Mouse (Mus musculus) E14TG2a.4 (cell line): ENCODE results near the gene Rai14.

Source experiments
- CTCF ChIP-seq: conservative IDR thresholded peaks from 2 replicates; pipeline ENCODE4 v1.5.1; 2014; ENCODE audit warnings: low read length
- NANOG ChIP-seq: IDR thresholded peaks from 2 replicates; pipeline ENCODE4 v1.6.1; 2014; ENCODE audit warnings: borderline replicate concordance, low read length, mixed read lengths
- POU5F1 ChIP-seq: IDR thresholded peaks from 2 replicates; pipeline ENCODE4 v1.6.1; 2014; ENCODE audit warnings: low read length, borderline replicate concordance

DNA sequence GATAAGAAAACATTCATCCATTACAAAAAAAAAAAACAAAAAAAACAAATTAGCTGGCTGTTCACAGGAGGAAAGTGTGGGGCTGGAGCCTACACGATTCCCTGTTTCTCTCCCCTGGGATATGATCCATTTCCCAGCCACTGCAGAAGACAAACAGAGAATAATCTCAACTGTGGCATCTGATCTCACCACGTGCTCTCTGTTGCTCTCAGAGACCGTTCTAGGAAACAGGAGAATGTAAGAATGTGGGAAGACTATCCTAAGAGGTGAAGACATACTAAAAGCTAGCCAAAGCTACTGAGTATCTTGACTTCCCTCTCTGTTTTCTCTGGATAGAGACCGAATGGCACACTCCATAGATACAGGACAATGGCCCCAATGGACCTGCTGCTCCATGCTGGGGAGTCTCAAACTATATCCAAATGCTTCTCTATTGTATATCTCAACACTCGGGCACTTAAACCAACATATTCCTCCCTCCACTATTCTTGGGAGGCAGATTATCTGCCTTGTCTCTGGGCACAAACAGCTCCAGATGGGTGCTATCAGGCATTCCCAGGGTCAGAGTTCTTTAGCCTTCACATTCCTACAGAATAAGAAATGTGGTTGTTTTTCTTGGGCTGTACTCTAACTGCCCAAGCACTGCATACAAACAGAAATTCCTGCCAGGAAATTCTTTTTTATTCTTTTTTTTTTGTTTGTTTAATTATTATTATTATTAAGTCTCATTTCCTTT is 50.5 kb downstream of the Rai14 start:
- TF ChIP-seq CTCF (no peak), POU5F1 (no peak), NANOG (no peak)
